Mouse (Mus musculus): ENCODE results near the gene Rpap2.

DNA sequence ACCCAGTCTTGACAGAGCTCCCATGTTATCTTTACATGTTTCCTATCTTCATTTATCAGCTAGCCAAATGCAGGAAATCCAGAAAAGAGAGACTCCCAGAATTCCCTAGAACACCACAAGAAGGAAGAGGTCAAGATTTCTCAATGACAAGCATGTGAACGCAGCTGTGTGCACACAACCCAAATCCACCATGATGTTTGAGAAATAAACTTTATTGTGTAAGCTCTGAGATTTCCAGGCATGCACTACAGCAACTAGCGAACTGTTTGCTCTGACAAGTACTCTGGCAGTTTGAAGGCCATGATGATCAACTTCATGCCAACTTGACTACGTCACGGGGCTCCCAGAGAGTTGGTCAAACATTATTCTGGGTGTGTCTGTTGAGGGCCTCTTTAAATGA, 108.6 kb downstream of the Rpap2 start:
- TF ChIP-seq CTCF (IDR thresholded peaks at IDR 0.05; ENCODE audit: control insufficient read depth, insufficient read depth, low read length) (no peak), POLR2A (IDR thresholded peaks at IDR 0.05; ENCODE audit: borderline replicate concordance, control insufficient read depth, low read depth, low read length) (no peak)
